Mouse (Mus musculus): ENCODE results near the gene Tbpl1.

Gene Tbpl1

DNA sequence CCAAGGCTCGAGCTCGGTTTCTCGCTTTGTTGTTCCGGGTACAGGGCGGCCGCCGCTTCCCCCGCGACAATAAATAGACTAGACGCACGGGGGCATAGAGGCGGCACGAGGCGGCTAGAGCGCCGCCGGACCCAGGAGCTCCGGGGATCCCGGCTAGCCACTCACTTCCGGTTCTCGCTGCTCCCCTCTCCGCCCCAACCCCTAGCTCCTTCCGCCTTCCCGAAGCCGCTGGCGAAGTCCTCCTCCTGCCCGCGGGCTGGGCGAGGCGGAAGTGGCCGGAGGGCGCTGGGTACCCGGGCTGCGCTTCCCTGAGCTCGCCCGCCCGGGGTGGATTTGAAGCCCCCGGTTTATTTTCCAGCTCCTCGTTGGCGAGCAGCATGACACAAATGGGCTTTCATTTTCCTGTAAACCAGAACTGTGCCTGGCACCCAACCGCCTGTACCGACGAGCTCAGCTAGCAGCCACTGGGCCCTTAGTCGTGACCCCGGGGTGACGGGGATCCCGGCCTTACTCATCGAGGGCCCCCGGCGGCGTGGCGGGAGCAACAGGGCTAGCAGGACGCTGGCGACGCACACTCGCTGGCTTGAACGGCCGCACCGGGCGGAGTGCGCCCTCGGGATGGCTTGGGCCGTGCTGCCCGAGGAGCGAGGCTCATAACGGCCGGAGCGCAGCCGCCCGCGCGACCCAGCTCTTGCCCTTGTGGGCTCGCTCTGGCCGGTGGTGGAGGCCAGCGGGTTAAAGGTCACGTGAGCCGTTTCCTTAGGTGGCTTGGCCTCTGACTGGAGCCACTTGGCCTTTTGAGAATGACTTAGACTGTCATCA is at the start of gene Tbpl1:
Tbpl1 (minus strand) TSS at position 667 of the 822 bp plus-strand sequence.
- peak; percentile 96 for DNase-seq (ENCODE audit: low spot score in 2 of 2)

DNA sequence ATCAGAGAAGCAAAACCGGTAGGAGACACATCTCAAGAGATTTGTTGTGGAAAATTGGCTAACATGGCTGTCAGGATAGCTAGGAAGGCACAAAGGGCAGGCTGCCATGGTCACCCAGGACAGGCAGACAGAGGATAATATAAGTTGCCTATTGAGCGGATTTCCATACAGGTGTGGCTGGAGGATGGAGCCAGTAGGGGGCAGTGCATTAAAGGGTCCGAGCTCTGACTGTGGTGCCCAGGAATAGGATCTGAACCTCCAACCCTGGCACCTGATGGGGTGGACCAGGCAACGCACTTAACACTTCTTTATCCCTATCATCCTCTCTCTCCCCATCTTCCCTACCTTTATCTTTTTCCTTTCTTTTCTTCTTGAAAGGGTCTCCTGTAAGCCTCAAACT is 49.7 kb upstream of the Tbpl1 start:
- DNase-seq (ENCODE audit: low spot score in 2 of 2): no peak

- peak in 1 of 2 experiments; percentile 12 for DNase-seq (ENCODE audit: low spot score in 2 of 2)
These were observed 46.2 kb upstream of the Tbpl1 start for GRCm38 (mm10) chr10:22777939-22778338.

GRCm38 (mm10) chr10:22776007-22776698 is 44.4 kb upstream of the Tbpl1 start:
- peak; percentile 57 to 67 for DNase-seq (ENCODE audit: low spot score in 2 of 2)

DNA sequence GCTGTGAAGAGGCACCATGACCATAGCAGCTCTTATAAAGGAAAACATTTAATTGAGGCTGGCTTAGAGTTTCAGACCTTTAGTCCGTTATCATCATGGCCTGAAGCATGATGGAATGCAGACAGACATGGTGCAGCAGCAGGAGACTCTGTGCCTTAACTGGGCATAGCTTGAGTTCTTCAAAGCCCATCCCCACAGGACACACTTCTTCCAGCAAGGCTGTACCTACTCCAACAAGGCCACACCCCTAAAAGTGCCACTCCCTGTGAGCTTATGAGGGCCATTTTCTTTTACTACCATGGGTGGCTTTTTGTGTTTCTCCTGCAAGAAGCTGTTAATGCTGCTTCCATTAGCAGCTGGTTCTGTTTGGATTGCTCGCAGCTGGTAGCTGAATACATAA is 43.7 kb upstream of the Tbpl1 start:
- DNase-seq (ENCODE audit: low spot score in 2 of 2): no peak

- no peak for DNase-seq (ENCODE audit: low spot score in 2 of 2)
These were observed 42.9 kb upstream of the Tbpl1 start for GRCm38 (mm10) chr10:22774626-22775025.

DNA sequence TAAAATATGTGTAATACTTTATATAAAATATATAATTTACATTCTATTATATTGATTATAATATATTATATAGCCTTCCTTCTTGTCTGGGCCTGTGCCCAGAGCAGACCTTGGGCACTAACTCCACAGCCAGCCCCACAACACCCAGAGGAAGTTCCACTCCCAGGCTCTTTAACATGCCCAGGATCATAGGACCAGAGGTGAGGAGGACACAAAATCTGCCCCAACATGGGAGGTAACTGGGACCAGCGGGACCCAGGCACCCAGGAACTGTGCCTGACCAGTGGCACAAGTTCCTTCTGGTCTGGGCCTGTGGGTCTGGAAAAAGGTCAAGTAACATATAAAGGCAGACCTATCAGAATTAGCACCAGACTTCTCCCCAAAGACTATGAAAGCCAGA is 22.5 kb upstream of the Tbpl1 start:
- DNase-seq (ENCODE audit: low spot score in 2 of 2): no peak

GRCm38 (mm10) chr10:22751175-22751682 is 19.5 kb upstream of the Tbpl1 start:
- DNase-seq (ENCODE audit: low spot score in 2 of 2): no peak

GRCm38 (mm10) chr10:22746334-22747322 is 14.9 kb upstream of the Tbpl1 start:
- DNase-seq (ENCODE audit: low spot score in 2 of 2): peak in 1 of 2 experiments; percentile 52

GRCm38 (mm10) chr10:22745922-22746321 is 14.2 kb upstream of the Tbpl1 start:
- DNase-seq (ENCODE audit: low spot score in 2 of 2): no peak

DNA sequence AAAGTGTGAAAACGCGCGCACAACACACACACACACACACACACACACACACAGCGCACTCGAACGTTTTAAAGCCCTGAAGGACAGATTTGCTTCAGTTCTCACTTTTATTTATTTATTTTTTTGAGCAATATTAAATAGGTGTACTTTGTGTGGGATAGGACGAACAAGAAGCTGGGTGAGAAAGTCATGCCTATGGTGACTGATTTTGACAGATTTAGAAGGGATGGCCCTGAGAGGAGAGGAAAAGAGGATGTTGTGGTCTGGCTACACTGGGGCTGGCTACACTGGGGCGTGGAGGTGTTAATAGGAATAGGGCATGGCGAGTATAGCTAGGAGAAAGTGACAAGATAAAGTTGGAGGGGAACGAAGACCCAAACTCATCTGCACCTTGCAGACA is 443 bp upstream of the Tbpl1 start:
- DNase-seq (ENCODE audit: low spot score in 2 of 2): no peak

DNA sequence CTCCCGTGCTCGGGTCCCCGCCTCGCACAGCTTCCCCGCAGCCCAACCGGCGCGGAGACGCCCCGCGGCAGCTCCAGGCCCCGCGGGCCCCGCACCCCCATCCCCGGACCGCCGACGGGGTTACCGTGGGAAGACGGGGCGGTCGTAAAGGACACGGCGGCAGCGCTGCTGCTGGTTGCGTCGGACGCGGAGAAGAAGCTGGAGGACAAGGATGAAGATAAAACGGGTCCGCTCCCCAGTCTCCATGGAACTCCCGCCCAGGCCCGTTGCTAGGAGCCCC is 806 bp downstream of the Tbpl1 start:
- DNase-seq (ENCODE audit: low spot score in 2 of 2): no peak

- DNase-seq (ENCODE audit: low spot score in 2 of 2): peak in 1 of 2 experiments; percentile 44
These were observed 1.3 kb downstream of the Tbpl1 start for GRCm38 (mm10) chr10:22730266-22730991.

GRCm38 (mm10) chr10:22728257-22728656 is 3.5 kb downstream of the Tbpl1 start:
- no peak for DNase-seq (ENCODE audit: low spot score in 2 of 2)

GRCm38 (mm10) chr10:22726295-22726694 is 5.4 kb downstream of the Tbpl1 start:
- DNase-seq (ENCODE audit: low spot score in 2 of 2): no peak

DNA sequence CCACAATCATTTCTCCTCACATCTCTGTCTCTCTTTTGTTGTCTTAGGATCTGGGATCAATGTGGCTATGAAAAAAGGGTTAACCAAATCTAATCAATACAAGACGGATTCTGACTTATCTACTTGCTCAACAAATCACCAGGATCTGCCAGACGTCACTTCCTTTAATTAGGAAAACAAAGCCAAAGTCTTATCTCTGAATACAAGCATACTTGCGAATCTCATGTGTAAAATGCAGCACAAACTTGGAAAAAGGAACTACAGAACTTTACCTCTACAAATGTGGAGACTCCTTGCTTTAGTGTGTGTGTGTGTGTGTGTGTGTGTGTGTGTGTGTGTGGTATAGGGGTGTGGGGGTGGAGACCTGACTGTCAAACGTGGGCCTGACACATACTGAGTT is 6.6 kb downstream of the Tbpl1 start:
- DNase-seq (ENCODE audit: low spot score in 2 of 2): no peak

DNA sequence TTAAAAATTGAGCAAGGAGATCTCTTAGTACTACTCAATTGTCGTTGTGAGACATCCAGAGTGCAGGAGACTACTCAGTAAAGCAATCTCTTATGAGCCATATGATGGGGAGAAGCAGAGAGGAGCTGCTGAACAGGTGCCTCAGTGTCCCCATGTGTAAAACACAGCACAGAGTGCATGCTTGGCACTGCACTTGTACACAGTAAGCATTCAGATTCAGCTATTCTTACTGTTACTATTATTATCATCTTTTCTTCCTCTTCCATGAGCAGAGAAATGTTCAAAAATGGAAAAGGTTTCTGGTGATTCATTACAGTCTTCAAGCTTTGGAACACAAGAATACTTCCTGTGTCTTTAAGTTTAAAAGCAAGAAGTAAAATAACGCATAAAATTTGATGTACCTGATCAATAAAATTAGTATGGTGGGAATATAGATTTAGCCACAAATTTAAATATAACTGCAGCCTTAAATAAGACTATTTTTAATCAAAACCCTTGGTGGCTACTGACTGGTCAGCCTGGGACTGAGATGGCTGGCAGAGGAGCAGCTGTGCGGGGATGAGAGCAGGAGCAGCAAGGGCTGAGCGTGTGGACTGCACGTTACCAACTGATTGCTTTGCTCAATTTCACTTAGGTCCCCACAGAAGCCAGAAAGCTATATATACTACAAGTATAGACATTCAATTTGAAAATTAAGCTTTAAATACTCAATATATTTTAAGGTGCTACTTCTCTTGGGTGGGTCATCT is 10.8 kb downstream of the Tbpl1 start:
- DNase-seq (ENCODE audit: low spot score in 2 of 2): peak in 1 of 2 experiments; percentile 19

DNA sequence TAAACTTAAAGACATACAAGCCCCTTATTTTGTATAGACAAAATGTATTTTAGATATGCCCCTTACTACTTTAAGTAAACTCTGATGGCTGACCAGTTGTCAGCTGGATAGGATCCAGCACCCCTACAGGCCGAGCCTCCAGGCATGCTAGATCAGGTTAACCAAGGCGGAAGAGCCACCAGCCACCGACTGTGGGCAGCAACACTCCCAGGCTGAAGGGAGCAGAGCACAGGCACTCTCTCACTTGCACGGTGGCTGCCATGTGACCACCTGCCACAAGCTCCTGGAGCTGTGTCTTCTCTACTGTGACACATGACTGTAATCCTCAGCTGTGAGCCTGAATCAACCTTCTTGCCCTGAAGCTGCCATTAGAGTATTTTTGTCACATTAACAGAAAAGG is 13.3 kb downstream of the Tbpl1 start:
- no peak for DNase-seq (ENCODE audit: low spot score in 2 of 2)

- DNase-seq (ENCODE audit: low spot score in 2 of 2): peak in 1 of 2 experiments; percentile 69
These were observed 17.2 kb downstream of the Tbpl1 start for GRCm38 (mm10) chr10:22714520-22714919.

- no peak for DNase-seq (ENCODE audit: low spot score in 2 of 2)
These were observed 18.8 kb downstream of the Tbpl1 start for GRCm38 (mm10) chr10:22712955-22713354.

Data from frontal cortex, postnatal 36 days (tissue).